Mouse (Mus musculus) limb, embryonic 13.5 days (tissue): Measurements from ENCODE around the gene Cenpc1. TPM values are rescaled to one million over a fixed set of nuclear protein-coding genes. Genes with fewer than 3 reads are reported as not detected.

ENCODE experiments used
- ATAC-seq: fragments of 200-750 bp; cut with Nextera tagmentation; 2 replicates; pipeline ENCODE4 v1.8.0; 2017; ENCODE audit warnings: low read depth, moderate number of reproducible peaks, moderate TSS enrichment; ENCODE audit not compliant: low FRiP score
- H3K27ac ChIP-seq: fragments of 300-500 bp; sonication (generic); 2 replicates; pipeline ENCODE4 v1.5.1; 2015; ENCODE audit warnings: inconsistent platforms, mild to moderate bottlenecking, moderate library complexity
- H3K27me3 ChIP-seq: fragments of 300-500 bp; sonication (generic); 2 replicates; pipeline ENCODE4 v1.6.1; 2015; ENCODE audit warnings: mild to moderate bottlenecking, inconsistent platforms
- H3K36me3 ChIP-seq: fragments of 300-500 bp; sonication (generic); 2 replicates; pipeline ENCODE4 v1.6.1; 2015; ENCODE audit warnings: inconsistent platforms, mild to moderate bottlenecking, moderate library complexity
- H3K4me1 ChIP-seq: fragments of 300-500 bp; sonication (generic); 2 replicates; pipeline ENCODE4 v1.6.1; 2015; ENCODE audit warnings: inconsistent platforms
- H3K4me2 ChIP-seq: fragments of 300-500 bp; sonication (generic); replicated peaks from 2 replicates; pipeline ENCODE4 v1.6.1; 2015; ENCODE audit warnings: inconsistent platforms, mild to moderate bottlenecking, moderate library complexity
- H3K4me3 ChIP-seq: fragments of 300-500 bp; sonication (generic); 2 replicates; pipeline ENCODE4 v1.5.1; 2015; ENCODE audit warnings: moderate library complexity, mild to moderate bottlenecking, inconsistent platforms
- H3K9ac ChIP-seq: fragments of 300-500 bp; sonication (generic); 2 replicates; pipeline ENCODE4 v1.6.1; 2015; ENCODE audit warnings: mild to moderate bottlenecking, inconsistent platforms
- H3K9me3 ChIP-seq: fragments of 300-500 bp; sonication (generic); 2 replicates; pipeline ENCODE4 v1.6.1; 2016; ENCODE audit warnings: inconsistent platforms
- WGBS: fragments of 180-500 bp; shearing (Covaris S2); methylation state at CpG from one replicate; pipeline ENCODE4 v1.1.7; 2015; 5-methylcytosine and 5-hydroxymethylcytosine counted together
- polyA plus RNA-seq: library from polyadenylated mRNA; unstranded; fragments of >200 nt; fragmentation: Nextera tagmentation; extraction: Ambion mirVana; gene quantifications from 2 replicates; pipeline ENCODE4 v1.2.1, GENCODE M21; 2015

The Cenpc1 gene
- polyA plus RNA-seq, 1 experiment from 2014 or later, result 40.2 TPM

DNA sequence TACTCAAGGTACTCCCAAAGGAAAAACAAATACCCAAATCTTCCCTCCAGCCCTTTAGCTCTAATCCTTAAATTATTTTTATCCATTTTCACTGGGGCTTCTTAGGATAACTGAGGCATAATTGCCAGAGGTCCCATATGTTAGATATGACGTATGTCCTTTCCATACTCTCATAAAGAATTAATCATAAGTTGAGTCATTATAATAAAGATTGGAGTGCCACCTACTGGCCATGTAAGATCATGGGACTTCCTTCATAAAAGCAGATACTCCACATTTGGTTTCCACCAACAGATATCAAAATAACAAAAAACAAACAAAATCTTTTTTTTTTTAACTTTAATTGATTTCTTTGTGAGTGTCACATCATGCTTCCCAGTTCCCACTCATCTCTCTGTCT, 73.3 kb downstream of the Cenpc1 start:
- no peaks in the 10 kb centered on the region for H3K36me3 ChIP-seq
- no peak overlapping the region for H3K9ac ChIP-seq
- no peak overlapping the region for H3K4me2 ChIP-seq
- H3K9me3 ChIP-seq, result no peaks in the 10 kb centered on the region
- 26% methylated on average over 1 of the region's 1 CpGs for WGBS
- no peak for ATAC-seq
- H3K27ac ChIP-seq, result no peak overlapping the region
- H3K4me3 ChIP-seq, result no peak overlapping the region
- H3K27me3 ChIP-seq, result no peaks in the 10 kb centered on the region
- no peaks in the 10 kb centered on the region for H3K4me1 ChIP-seq

GRCm38 (mm10) chr5:85987516-85987863, 77.9 kb downstream of the Cenpc1 start:
- Histone ChIP-seq H3K4me3 (no peak overlapping the region), H3K36me3 (no peaks in the 10 kb centered on the region), H3K27me3 (no peaks in the 10 kb centered on the region), H3K9ac (no peak overlapping the region), H3K4me2 (no peak overlapping the region), H3K27ac (no peak overlapping the region), H3K9me3 (no peaks in the 10 kb centered on the region), H3K4me1 (no peaks in the 10 kb centered on the region)
- 82% methylated on average over 2 of the region's 2 CpGs for WGBS
- ATAC-seq, result no peak

DNA sequence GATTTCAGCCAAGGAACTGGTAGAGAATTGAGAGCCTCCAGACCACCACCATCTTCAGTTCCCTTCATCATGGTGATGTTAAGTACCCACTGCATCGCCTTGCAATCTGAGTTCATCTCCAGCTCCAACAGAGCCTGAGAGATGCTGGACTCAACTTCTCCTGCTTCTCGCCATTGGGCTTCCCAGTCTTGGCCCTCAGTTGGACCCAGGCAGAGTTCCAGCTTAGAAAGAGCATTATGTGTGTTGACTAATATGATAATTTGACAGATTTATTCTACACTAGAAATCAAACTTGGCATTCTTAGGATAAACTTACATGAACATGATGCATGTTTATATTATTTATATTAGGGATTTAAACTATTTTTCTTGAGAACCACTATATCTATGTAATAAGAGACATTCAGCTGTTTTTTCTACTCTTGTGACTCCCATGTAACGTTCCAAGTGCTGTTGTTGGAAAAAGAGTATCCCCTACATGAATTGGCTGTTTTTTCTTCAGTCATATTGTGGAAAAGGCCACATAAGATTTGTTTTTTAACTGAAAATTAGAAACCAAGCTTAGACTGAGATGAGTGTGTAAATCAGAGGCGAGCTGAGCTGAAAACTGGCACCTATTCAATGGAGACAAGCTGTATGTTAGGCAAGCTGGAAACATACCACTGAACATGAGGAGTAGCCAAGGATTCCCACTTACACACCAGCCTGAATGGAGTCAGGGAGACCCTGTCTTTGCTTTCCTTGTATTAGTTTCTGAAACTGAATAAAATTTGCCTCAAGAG, 78.5 kb downstream of the Cenpc1 start:
- no peak overlapping the region for H3K27ac ChIP-seq
- ATAC-seq, result no peak
- no peaks in the 10 kb centered on the region for H3K9me3 ChIP-seq
- WGBS, result 79% methylated on average over 4 of the region's 4 CpGs
- H3K4me1 ChIP-seq, result no peaks in the 10 kb centered on the region
- no peaks in the 10 kb centered on the region for H3K36me3 ChIP-seq
- no peaks in the 10 kb centered on the region for H3K27me3 ChIP-seq
- H3K4me3 ChIP-seq, result no peak overlapping the region
- H3K4me2 ChIP-seq, result no peak overlapping the region
- no peak overlapping the region for H3K9ac ChIP-seq

GRCm38 (mm10) chr5:85977646-85978426, 87.5 kb downstream of the Cenpc1 start:
- H3K9ac ChIP-seq, result no peak overlapping the region
- no peaks in the 10 kb centered on the region for H3K36me3 ChIP-seq
- WGBS, result 35% methylated on average over 8 of the region's 8 CpGs
- H3K27ac ChIP-seq, result no peak overlapping the region
- peaks cover 9% of the 10 kb centered on the region for H3K4me1 ChIP-seq
- peak; percentile 51; the same call in 1 of the 2 replicates for ATAC-seq
- no peaks in the 10 kb centered on the region for H3K9me3 ChIP-seq
- H3K27me3 ChIP-seq, result no peaks in the 10 kb centered on the region
- no peak overlapping the region for H3K4me3 ChIP-seq
- H3K4me2 ChIP-seq, result no peak overlapping the region

DNA sequence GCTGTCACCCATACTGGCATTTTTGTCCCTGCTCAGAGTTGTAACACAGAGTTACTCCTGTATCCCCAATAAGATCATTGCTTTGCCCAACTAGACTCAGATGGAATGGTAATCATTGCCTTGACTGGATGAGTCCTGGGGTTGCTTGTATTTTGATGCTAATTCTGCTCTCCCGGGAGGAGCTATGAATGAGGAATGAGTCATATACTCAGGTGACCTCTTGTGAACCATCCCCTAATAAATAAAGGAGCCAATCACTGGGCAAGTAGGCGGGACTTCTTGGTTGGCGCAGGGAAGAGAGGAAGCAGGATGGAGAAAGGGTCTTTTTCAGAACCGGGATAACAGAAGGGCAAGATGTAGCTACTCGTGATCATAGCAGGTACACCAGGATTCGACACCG, 102.6 kb downstream of the Cenpc1 start:
- H3K4me2 ChIP-seq, result no peak overlapping the region
- no peak overlapping the region for H3K4me3 ChIP-seq
- ATAC-seq, result no peak
- H3K36me3 ChIP-seq, result no peaks in the 10 kb centered on the region
- no peaks in the 10 kb centered on the region for H3K9me3 ChIP-seq
- WGBS, result 83% methylated on average over 7 of the region's 7 CpGs
- no peaks in the 10 kb centered on the region for H3K4me1 ChIP-seq
- no peaks in the 10 kb centered on the region for H3K27me3 ChIP-seq
- H3K9ac ChIP-seq, result no peak overlapping the region
- H3K27ac ChIP-seq, result no peak overlapping the region

Other genes with a start within 250 kb of the Cenpc1 start
- gene Stap1, start 6.2 kb upstream of the Cenpc1 start, polyA plus RNA-seq, result 0.29 and 0.49 TPM in 2 replicates
- gene Uba6, start 107.2 kb upstream of the Cenpc1 start, polyA plus RNA-seq, result 13.3 and 15.2 TPM in 2 replicates
- gene Gnrhr, start 132.3 kb upstream of the Cenpc1 start, polyA plus RNA-seq, result not detected in 2 replicates
- not detected in 2 replicates for gene Tmprss11c, start 223.7 kb upstream of the Cenpc1 start, polyA plus RNA-seq